Mouse (Mus musculus) adrenal gland, adult (tissue): Measurements from ENCODE around the gene Scgb1b17.
"Not testable (repeated sequence)": the region's sequence is repeated elsewhere in the genome, so short reads cannot be mapped to it uniquely, and the experiment has no call there.

Experiments
- DNase-seq, 2 experiments: peaks; one replicate each; pipeline ENCODE4 v3.0.0; 2022 to 2023; ENCODE audit warnings: low spot score in 1 of 2; ENCODE audit not compliant: inconsistent age in 2 of 2

Scgb1b17 gene

DNA sequence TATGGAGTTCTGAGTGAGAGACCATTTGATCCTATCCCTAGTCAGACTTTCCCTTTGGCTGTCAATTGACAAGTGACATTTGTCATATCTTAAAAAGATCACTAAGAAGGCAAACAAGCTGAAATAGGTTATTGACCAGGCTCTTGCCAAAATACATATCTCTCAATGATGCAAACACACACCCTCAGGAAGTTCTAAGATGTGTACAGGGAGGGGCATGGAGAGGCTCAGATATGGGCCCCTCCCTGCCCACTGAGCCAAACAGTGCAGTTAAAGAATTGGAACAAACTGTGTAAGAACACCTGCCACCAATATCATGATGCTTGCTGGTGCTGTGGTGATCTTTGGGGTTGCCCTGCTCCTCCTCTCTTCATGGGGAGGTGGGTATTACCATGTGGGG lies at the start of gene Scgb1b17:
TSS of gene Scgb1b17 (plus strand) at position 301 of the 400 bp plus-strand sequence.
- not testable (repeated sequence) for DNase-seq

DNA sequence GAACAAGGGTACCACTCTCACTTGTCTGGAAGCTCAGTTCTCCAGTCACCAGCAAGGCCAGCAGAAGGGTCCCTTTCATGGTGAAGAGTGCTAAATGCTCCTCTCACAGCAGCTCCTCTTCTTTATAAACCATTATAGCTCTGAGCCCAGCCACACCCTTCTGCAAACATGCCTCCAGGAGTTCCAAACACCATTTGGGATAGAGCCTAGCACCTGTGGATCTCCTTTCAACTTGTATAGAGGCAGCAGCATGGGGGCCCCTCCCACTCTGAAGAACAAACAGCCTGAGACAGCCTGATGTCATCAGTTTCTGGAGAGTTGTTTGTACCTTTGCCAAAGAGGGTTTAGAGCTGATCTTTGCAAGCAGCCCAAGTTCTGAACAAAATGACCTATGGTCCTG lies 6.8 kb upstream of the Scgb1b17 start, which contains the start of gene Scgb2b17:
TSS of gene Scgb2b17 (minus strand) at position 101 of the 400 bp plus-strand sequence.
- DNase-seq: not testable (repeated sequence)
